Mouse (Mus musculus): ENCODE data around the gene Ptgir.
A peak's percentile ranks its signal among the peaks of the same experiment; 100 is the strongest.

Ptgir gene

GRCm38 (mm10) chr7:16916342-16917265, 10.3 kb downstream of the Ptgir start:
- DNase-seq, result peak in 1 of 2 experiments; percentile 65

DNA sequence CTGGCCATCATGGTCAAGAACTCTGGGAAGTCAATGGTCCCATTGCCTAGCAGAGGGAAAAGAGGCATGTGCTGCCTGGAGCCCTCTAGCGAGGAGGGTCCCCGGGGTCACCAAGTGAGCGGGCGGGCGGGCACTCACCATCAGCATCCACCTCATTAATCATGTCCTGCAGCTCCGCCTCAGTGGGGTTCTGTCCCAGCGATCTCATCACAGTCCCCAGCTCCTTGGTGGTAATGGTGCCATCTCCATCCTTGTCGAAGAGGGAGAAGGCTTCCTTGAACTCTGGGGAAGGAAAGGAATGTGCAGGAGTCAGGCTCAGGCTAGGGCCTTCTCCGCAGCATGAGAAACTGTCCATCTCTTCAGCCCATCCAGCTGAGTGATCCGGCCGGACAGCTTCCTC, 11.2 kb downstream of the Ptgir start:
- no peak for DNase-seq

- no peak for DNase-seq
Measured at GRCm38 (mm10) chr7:16918014-16918413, 11.7 kb downstream of the Ptgir start.

GRCm38 (mm10) chr7:16918670-16919069, 12.4 kb downstream of the Ptgir start:
- DNase-seq, result no peak

DNA sequence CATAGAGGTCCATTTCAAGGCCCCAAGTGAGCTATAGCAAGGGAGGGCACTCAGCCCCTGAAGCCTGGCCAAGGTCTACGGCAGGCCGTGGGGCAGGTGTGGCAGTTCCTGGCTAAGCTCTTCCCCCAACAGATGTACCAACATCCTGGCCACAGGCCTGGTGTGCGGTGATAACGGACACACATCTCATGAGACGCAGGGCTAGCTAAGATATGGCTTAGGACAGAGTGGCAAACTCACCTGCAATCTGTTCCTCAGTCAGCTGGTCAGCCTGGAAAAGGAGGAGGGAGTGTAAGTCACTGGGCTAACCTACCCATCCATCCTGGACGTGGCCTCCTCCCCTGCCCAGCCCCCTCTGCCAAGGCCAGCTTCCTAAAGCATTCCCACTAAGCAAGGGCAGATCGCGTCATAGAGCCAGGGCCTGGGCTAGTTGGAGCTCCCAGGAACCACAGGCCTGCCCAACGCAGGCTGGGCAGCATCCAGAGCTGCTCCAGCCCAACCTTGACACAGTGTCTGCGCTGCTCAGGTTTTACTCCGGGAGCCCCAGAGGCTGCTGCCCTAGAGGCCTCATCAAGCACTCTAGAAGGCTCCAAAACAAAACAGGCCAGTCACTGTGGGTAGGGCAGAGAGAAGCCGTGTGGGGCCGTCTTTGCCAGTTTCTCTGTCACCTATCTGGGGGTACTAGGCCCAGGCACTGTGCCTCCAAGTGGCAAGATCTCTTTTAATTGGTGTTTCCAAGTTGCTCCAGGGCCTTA, 13.3 kb downstream of the Ptgir start:
- no peak for DNase-seq

GRCm38 (mm10) chr7:16920150-16920579, 13.9 kb downstream of the Ptgir start:
- no peak for DNase-seq

DNA sequence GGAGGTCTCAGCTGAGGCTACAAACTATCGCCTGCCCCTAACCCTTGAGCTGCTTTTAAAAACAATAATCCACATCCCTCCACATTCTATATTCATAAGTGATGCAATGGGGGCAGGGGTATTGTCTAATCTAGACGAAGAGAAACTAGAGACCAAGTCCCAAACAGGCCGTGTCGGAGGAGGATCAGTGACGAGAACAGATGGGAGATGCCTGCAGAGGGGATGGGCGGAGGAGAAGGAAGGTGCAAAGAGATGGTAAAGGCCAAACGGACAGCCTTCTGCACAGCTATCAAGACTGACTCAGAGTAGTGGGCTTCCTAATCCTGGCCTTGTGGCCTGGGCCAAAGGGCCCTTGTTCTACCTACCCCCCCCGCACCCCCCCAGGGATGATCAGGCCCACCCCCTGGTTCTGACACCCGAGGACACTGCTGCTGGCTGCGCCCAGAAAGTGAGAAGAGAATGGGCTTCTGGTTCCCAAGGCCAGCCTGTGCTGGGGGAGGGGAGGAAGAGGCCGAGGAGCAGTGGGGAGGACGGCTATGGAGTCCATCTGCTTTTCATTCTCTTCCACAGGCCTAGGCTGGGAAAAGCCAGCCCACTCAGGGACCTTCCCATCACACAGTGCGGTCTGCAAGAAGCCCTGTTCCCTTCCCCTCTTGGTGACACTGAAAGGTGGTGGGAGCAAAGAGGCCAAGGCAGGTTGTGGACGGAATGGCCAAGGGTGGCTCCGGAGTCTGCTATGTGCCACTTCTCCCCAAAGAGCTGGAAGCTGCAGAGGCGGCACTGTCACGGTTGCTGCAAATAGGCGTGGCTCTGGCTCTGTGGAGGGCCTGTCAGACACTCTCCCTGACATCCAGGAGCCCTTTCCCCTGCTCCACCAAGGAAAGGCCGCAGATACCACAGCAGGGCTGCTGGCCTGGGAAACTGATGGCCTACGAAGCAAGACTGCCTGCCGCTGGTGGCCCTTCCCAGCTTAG, 14.8 kb downstream of the Ptgir start:
- DNase-seq, result peak in 1 of 2 experiments; percentile 54

GRCm38 (mm10) chr7:16921881-16922335, 15.6 kb downstream of the Ptgir start:
- DNase-seq, result peak; percentile 74 to 77

- peak; percentile 57 to 68 for DNase-seq
Measured at GRCm38 (mm10) chr7:16922360-16922973, 16.2 kb downstream of the Ptgir start.

GRCm38 (mm10) chr7:16923283-16924036, 17.2 kb downstream of the Ptgir start:
- DNase-seq, result no peak

DNA sequence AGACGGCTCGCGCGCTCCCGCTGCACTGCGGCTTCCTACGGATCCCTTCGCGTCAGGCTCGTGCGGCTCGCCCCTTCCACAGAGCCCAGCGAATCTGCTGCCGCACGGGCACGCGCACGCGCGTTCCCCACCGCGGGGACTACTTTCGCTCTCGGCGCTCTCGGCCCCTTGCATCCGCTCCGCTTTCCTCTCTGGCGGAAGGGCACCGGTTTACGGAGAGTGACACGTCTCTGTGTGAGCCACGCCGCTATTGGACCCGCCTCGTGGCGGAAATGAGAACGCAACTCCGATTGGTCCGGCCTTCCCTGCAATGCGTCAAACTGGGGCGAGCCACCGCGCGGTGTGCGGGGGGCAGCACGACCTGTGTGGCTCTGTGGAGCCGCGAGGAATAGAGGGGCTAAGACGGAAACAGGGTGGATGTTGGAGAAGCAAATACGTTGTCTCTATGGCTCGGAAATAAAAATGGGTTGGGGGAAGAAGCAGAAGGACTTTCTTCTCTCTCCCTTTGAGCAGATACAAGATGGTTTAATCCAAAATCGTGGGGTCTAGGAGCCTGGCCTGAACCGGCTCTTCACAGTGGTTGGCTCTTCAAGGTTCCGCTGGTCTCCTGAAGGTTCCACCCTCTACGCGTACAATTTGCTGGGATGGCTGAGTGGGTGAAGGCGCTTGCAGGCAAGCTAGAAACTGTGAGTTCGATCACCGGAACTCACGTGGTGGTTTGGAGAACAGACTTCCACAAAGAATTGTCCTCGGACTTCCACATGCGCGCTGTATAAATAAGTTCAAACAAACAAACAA, 17.9 kb downstream of the Ptgir start, which contains the start of gene Calm3:
TSS of gene Calm3 (minus strand) at position 78 of the 798 bp plus-strand sequence.
- DNase-seq, result peak; percentile 99

GRCm38 (mm10) chr7:16928341-16928740, 22.1 kb downstream of the Ptgir start:
- no peak for DNase-seq

DNA sequence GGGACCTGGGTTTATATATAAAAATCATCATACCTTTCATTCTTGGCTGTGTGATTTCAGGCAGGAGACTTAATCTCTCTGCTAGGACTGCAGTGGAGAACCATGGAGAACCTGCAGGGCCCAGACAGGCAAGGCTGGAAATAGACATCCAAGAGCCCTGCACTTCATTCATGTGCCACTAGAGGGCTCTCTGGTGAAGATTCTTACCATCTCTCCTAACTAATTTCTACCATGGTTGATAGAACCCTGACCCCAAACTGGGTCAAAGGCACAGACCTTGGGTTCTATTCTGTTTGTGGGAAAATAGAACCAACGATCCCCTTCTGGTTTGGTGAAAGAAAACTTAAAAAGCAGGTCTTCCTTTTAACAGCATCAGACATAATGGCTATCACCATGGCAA, 24.6 kb downstream of the Ptgir start:
- DNase-seq, result peak; percentile 71 to 87

DNA sequence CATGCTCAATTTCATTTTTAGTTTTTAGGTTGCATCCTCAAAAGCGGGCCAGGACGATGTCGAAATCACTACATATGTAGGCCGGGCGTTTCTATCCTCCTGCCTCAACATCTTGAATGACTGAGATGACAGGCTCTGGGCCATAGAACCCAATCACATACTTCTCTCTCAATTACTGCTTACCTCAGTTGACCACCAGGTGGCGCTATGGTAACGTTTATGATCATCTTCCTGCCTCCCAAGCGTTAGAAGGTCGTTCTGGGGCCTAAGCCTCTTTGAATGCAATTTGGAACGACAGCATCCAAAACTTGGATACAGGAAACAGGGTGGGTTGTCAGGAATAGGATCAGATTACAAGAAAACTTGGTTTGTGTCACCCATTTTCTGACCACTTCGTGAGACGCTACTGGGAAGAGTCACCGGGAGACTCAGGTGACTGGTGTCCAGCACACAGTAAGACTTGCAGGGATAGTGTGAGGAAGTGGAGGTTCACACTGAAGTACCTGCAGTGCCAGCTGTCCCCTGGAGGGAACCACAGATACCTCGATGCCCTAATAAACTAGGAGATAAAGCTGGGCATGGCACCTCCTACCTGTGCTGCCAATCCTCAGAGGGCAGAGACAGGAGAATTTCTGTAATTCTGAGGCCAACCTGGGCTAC, 25.8 kb downstream of the Ptgir start:
- peak; percentile 81 to 92 for DNase-seq

DNA sequence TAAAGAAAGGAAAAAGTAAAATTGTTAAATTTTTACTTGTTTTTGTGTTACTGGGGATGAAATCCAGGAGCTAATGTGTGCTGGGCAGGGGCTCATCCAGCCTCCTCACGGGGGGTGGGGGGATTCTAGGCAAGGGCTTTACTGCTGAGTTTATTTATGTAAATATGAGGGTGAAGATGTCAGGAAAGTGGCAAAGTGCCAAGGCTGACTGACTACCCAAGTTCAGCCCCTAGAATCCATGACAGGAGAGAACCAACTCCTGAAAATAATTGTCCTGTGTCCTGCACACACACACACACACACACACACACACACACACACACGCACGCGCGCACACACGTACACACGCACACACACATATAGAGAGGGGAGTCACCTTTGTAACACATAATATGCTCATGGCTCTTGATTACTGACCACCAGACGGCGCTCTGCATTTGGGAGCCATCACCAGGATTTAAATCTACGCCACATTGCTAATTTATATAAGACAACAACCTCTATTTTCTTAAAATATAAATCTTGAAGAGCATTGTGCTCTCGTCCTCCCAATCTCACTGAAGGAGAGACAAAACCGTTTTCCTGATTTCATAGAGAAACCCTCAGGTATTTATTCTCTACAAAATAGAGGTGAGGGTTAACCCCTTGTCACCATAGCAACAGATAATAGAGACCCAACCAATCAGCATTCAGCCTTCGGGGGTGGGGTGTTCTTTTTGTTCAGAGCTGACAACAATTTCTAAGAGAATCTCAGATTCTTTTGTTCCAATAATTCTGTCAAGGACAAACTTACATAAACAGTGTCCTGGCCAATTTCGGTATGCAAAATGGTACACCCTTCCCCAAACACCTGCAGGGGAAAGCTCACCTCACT, 26.7 kb downstream of the Ptgir start:
- peak; percentile 67 to 83 for DNase-seq

GRCm38 (mm10) chr7:16937312-16937711, 31.0 kb downstream of the Ptgir start:
- DNase-seq, result no peak

DNA sequence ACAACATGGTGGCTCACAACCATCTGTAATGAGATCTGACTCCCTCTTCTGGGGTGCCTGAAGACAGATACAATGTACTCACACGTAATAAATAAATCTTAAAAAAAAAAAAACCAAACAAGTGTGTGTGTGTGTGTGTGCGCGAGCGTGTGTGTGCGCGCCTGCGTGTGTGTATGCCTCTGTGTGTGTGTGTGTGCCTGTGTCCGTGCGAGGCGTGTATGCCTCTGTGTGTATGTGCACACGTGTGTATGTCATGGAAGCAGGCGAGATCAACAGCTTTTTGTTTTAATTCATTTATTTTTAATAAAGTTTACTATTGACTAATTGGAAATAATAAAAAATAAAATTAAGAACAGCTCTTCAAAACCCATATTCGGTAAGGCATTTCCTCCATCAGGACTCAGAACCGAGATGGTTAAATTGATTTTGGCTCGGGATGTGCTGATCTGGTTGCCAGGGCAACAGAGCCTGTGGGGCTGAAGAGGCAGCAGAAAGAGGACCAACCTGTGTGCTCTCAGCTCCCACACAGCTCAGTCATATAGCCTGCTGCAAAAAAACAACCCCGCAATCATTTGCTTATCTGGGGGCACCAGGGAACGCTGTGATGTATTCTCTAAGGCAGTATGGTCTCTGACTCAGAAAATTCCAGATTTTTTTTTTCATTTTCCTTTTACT, 32.0 kb downstream of the Ptgir start:
- no peak for DNase-seq

GRCm38 (mm10) chr7:16940292-16940691, 34.0 kb downstream of the Ptgir start:
- DNase-seq, result peak; percentile 43 to 49

Measured in kidney, postnatal 36 days (tissue).